Mouse (Mus musculus) C2C12 (cell line): ENCODE measurements around the gene Ggn. TPM values are rescaled to one million over a fixed set of nuclear protein-coding genes. Genes with fewer than 3 reads are reported as not detected.

ENCODE experiments used
- H3K27me3 ChIP-seq: one replicate; pipeline ENCODE4 v1.6.1; 2011; ENCODE audit not compliant: control insufficient read depth, insufficient read depth, insufficient read length
- H3K36me3 ChIP-seq: one replicate; pipeline ENCODE4 v1.6.1; 2011; ENCODE audit not compliant: control insufficient read depth, insufficient read depth
- H3K4me3 ChIP-seq: one replicate; pipeline ENCODE4 v1.5.1; 2011; ENCODE audit warnings: mild to moderate bottlenecking, control low read depth; ENCODE audit not compliant: poor library complexity, insufficient read depth, severe bottlenecking
- H3K79me2 ChIP-seq: one replicate; pipeline ENCODE4 v1.6.1; 2011; ENCODE audit not compliant: control insufficient read depth, insufficient read depth
- H3K79me3 ChIP-seq: one replicate; pipeline ENCODE4 v1.6.1; 2011; ENCODE audit warnings: low read depth, control low read depth
- H3ac ChIP-seq: one replicate; pipeline ENCODE3; 2011; ENCODE audit warnings: low read depth; ENCODE audit not compliant: control insufficient read depth, insufficient read length
- CEBPB ChIP-seq: IDR thresholded peaks from one replicate; pipeline ENCODE4 v1.6.1; 2011; ENCODE audit warnings: low read depth, mild to moderate bottlenecking, control low read depth, moderate library complexity
- CTCF ChIP-seq: IDR thresholded peaks from one replicate; pipeline ENCODE4 v1.5.1; 2011; ENCODE audit not compliant: control insufficient read depth, insufficient read depth, insufficient read length
- FOSL1 ChIP-seq: IDR thresholded peaks from one replicate; pipeline ENCODE4 v1.8.0; 2011; ENCODE audit warnings: mild to moderate bottlenecking, low read length; ENCODE audit not compliant: poor library complexity, insufficient read depth, severe bottlenecking
- MAX ChIP-seq: IDR thresholded peaks from one replicate; pipeline ENCODE4 v1.6.1; 2011; ENCODE audit warnings: mild to moderate bottlenecking, control low read depth
- MYOD1 ChIP-seq: IDR thresholded peaks from one replicate; pipeline ENCODE4 v1.6.1; 2011; ENCODE audit warnings: low read depth; ENCODE audit not compliant: control insufficient read depth, insufficient read length
- MYOG ChIP-seq: IDR thresholded peaks from one replicate; pipeline ENCODE4 v1.6.1; 2011; ENCODE audit not compliant: control insufficient read depth, insufficient read length; ENCODE audit errors: extremely low read depth
- USF1 ChIP-seq: IDR thresholded peaks from one replicate; pipeline ENCODE4 v1.6.1; 2011; ENCODE audit warnings: low read depth, mild to moderate bottlenecking, control low read depth, moderate library complexity
- polyA plus RNA-seq: library from polyadenylated mRNA; unstranded; fragments of >200 nt; fragmentation: generic; extraction: Trizol; gene quantifications from one replicate; pipeline ENCODE4 v1.2.1, GENCODE M21; 2012; ENCODE audit warnings: missing spikeins

Ggn gene
- polyA plus RNA-seq, 1 experiment = 0.82 TPM

DNA sequence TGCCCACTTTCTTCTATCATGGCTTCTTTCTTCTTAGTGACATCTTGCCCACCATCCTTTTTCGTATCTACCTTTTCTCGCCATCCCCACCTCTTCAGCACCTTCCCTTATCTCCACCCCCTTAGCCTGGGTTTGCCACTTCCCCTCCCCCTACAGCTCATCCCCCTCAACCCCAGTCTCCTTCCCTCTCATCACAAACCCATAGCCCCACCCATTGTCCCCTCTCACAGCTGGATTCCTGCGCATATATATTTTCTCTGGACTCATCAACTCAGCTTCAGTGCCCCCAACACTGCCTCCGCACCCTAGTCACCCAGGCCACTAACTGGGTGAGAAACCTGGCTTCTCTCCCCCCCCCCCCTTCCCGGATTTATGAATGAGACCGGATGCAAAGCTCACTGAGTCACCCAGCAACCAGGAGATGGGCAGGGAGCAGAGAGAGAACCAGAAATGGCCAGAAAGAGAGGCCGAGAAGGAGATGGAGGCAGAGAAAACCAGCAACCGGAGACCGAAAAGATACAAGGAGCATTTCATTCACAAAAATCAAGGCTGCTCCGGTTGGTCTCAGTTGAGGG is 1.8 kb upstream of the Ggn start:
- peaks cover 4% of the 10 kb centered on the region for H3K36me3 ChIP-seq
- H3K79me3 ChIP-seq = no peaks in the 10 kb centered on the region
- no peak overlapping the region for H3ac ChIP-seq
- H3K4me3 ChIP-seq = no peak overlapping the region
- H3K79me2 ChIP-seq = no peaks in the 10 kb centered on the region
- no peaks in the 10 kb centered on the region for H3K27me3 ChIP-seq
- no peak for TF ChIP-seq MYOD1
- no peak for TF ChIP-seq CEBPB
- no peak for TF ChIP-seq USF1
- TF ChIP-seq MAX = no peak
- TF ChIP-seq CTCF = no peak
- no peak for TF ChIP-seq MYOG
- no peak for TF ChIP-seq FOSL1

DNA sequence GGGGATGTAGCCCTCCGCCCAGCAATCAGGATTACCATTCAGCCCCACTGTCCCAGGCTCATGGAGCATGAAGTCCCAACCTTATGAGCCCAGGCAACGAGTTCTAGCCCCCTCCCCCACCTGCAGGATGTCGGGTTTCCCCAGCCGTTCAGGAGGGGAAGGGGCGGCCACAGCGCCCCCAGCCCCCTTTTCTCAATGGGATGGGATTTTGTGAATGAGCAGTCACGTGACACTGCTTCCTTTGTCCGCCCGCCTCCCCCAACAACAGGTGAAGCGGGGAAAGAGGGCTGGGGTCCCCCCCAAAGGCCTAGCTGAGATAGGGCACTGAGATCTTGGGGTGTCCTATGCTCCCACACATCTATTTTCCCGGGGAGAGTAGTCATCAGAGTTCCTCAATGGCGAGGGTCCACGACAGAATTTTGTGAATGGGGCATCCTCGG is 1.2 kb upstream of the Ggn start:
- TF ChIP-seq MYOD1 = no peak
- TF ChIP-seq MYOG = no peak
- no peak for TF ChIP-seq FOSL1
- peak; percentile 66 for TF ChIP-seq USF1
- no peak for TF ChIP-seq CTCF
- no peak for TF ChIP-seq CEBPB
- Histone ChIP-seq H3K27me3 (no peaks in the 10 kb centered on the region), H3K4me3 (peak overlapping the region; percentile 44), H3K79me3 (no peaks in the 10 kb centered on the region), H3K79me2 (no peaks in the 10 kb centered on the region), H3K36me3 (peaks cover 5% of the 10 kb centered on the region), H3ac (peak overlapping the region; percentile 55)

GRCm38 (mm10) chr7:29169231-29170065 is 562 bp upstream of the Ggn start:
- Histone ChIP-seq H3K27me3 (no peaks in the 10 kb centered on the region), H3ac (peak overlapping the region; percentile 89), H3K36me3 (peaks cover 7% of the 10 kb centered on the region), H3K79me3 (no peaks in the 10 kb centered on the region), H3K79me2 (no peaks in the 10 kb centered on the region), H3K4me3 (peak overlapping the region; percentile 44)
- TF ChIP-seq MAX (no peak), FOSL1 (no peak), CEBPB (no peak), MYOD1 (no peak), USF1 (no peak), MYOG (no peak), CTCF (no peak)

GRCm38 (mm10) chr7:29170755-29171561 is 948 bp downstream of the Ggn start:
- Histone ChIP-seq H3K27me3 (no peaks in the 10 kb centered on the region), H3ac (peak overlapping the region; percentile 38), H3K4me3 (peak overlapping the region; percentile 44), H3K79me3 (no peaks in the 10 kb centered on the region), H3K79me2 (peaks cover 5% of the 10 kb centered on the region), H3K36me3 (peaks cover 20% of the 10 kb centered on the region)
- TF ChIP-seq MAX (no peak), CTCF (no peak), MYOG (no peak), CEBPB (no peak), MYOD1 (no peak), USF1 (no peak), FOSL1 (no peak)

GRCm38 (mm10) chr7:29171562-29172097 is 1.6 kb downstream of the Ggn start:
- H3K79me2 ChIP-seq = peaks cover 12% of the 10 kb centered on the region
- H3K79me3 ChIP-seq = no peaks in the 10 kb centered on the region
- no peaks in the 10 kb centered on the region for H3K27me3 ChIP-seq
- H3K36me3 ChIP-seq = peaks cover 26% of the 10 kb centered on the region
- no peak overlapping the region for H3K4me3 ChIP-seq
- no peak for TF ChIP-seq MAX
- no peak for TF ChIP-seq CTCF
- TF ChIP-seq FOSL1 = no peak
- no peak for TF ChIP-seq USF1
- no peak for TF ChIP-seq CEBPB
- TF ChIP-seq MYOD1 = no peak
- TF ChIP-seq MYOG = no peak
- H3ac ChIP-seq = peak overlapping the region; percentile 38
